Mouse (Mus musculus) layer of hippocampus, adult 11-12 months (tissue): Measurements from ENCODE around the gene Zfp629.
A peak's percentile ranks its signal among the peaks of the same experiment; 100 is the strongest.

Experiments used
- DNase-seq: peaks from one replicate; pipeline ENCODE4 v3.0.0; 2022; ENCODE audit warnings: low spot score

The Zfp629 gene

GRCm38 (mm10) chr7:127614091-127614490, 1.5 kb downstream of the Zfp629 start:
- no peak for DNase-seq

DNA sequence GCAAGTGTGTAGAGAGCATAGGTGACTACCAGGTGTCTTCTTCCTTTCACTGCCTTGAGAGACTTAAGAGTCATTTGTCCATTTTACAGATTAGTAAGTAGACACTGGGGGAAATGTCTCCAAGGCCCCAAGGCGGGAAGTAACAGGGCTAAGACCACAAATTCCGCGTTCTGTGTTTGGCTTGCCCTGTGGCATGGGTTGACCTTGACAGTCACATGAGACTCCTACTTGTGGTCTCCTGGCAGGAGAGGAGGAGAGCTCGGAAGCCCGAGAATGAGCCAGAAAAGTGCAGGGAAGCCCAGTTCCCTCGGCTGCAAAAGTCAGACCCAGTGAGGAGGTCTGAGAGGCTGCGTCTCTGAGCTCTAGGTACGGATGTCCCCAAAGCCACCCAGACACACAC, 2.1 kb downstream of the Zfp629 start:
- DNase-seq, result no peak

- DNase-seq, result no peak
Observed at GRCm38 (mm10) chr7:127611561-127611960, 4.0 kb downstream of the Zfp629 start.

GRCm38 (mm10) chr7:127611011-127611410, 4.6 kb downstream of the Zfp629 start:
- DNase-seq, result no peak

GRCm38 (mm10) chr7:127607150-127607549, 8.4 kb downstream of the Zfp629 start:
- no peak for DNase-seq

- DNase-seq, result no peak
Observed at GRCm38 (mm10) chr7:127604256-127604655, 11.3 kb downstream of the Zfp629 start.

DNA sequence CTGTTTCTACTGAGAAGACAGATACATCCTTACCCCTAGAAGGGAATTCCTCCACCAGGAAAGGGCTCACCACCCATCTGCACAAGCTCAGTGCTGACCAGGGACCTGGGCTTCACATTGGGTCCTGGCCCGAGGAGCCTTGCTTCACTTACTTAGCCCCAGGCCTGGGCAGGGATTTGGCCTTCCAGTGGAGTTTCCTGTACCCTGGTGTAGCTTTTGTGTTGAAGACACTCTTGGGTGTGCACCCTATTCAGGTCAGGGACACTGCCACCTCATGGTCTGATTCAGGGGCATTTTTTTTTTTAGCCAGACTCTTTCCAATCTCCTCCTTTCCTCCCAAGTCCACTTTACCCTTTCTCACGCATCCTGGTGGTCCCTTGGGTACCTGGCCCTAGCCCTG, 12.7 kb downstream of the Zfp629 start:
- no peak for DNase-seq

DNA sequence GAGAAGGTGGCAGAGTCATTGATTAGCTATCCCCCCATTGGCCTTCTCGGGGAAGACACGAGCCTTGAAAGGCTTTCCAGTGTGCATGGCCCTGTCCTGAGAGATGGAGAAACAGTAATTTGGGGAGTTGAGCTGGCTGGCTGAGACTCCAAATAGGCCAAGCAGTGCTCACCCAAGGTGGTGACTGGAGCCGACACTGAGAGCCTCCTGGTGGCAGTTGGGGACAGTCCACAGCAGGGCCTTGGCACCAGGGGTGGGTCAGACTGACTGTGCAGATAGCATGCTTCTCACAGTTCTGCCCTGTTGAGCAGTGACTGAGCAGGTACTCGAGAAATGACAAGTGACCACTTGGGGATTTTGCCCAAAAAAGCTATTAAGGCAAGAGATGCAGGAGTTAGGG, 13.9 kb downstream of the Zfp629 start:
- no peak for DNase-seq

- DNase-seq, result no peak
Observed at GRCm38 (mm10) chr7:127600612-127601011, 15.0 kb downstream of the Zfp629 start.

- DNase-seq, result no peak
Observed at GRCm38 (mm10) chr7:127596747-127597146, 18.9 kb downstream of the Zfp629 start.

- no peak for DNase-seq
Observed at GRCm38 (mm10) chr7:127592575-127592974, 23.0 kb downstream of the Zfp629 start.

DNA sequence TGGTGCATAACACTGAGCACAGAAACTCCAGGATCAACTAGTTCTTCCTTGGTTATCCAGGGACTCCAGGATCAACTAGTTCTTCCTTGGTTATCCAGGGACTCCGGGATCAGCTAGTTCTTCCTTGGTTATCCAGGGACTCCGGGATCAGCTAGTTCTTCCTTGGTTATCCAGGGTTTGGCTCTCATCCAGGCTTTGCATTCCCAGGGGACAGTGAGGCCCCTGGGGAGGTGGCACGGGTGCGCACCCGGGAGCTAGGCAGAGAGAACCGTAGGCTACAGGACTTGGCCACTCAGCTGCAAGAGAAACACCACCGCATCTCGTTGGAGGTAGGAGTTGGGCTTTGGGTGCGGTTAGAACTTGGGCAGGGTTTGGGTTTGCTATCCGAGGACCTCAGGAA, 24.5 kb downstream of the Zfp629 start:
- no peak for DNase-seq

DNA sequence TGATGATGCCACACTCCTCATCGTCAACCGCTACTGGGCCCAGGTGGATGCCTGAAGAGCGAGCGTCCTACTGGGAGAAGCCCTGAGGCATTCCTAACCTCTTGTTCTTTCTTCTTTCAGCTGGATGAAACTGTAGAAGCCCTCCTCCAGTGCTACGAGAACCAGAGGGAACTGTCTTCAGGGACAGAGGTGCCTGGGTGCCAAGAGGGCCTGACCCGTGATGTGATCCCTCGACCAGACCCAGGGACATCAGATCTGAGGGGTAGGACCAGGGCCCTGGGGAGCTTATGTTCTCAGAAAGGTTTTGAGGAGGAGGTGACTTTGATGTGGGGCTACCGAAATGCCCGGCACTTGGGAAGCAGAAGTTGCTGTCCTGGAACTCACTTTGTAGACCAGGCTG, 26.0 kb downstream of the Zfp629 start:
- DNase-seq, result no peak

- no peak for DNase-seq
Observed at GRCm38 (mm10) chr7:127588901-127589300, 26.7 kb downstream of the Zfp629 start.

DNA sequence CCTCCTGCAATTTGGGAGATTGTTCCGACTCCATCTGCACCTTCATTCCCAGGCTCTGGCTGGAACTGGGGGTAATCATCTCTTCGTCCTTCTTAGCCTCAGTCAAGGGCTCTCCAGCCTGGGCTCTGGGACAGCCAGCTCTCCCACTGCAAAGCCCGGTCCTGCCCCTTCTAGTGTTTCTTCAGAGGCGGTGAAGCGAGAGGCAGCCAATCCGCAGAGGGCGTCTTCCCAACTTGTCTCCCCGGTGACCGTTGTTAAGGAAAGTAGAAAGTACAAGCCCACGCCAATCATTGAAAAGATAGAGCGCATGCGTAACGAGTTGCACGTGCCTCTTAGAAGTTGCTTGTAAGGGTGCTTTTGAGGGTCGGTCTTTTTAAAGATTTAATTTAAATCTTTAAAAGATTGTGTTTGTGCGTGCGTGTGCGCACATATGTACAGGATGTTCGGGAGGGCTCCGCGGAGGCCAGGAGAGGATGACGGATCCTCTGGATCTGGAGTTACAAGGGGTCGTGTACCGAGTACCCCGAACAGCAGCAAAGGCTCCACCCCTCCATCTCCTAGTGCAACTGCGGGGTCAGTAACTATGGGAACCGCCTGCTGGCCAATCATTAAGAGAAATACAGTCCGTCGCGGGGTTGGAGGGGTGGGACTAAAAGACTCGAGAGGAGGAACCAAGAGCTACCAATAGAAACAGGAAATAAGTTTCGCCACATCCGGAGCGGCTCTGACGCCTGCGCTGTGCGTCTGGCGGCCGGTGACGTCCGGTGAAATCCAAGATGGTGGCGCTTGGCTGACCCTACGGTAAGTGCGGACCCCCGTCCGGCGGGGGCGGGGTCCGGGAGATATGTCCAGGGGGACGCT, 27.4 kb downstream of the Zfp629 start, which contains the start of the genes Ccdc189 and Rnf40:
Gene Ccdc189, minus strand, starts transcription at position 585 of the 861 bp plus-strand sequence.
Gene Rnf40, plus strand, starts transcription at position 757 of the 861 bp plus-strand sequence.
- DNase-seq, result peak; percentile 96

DNA sequence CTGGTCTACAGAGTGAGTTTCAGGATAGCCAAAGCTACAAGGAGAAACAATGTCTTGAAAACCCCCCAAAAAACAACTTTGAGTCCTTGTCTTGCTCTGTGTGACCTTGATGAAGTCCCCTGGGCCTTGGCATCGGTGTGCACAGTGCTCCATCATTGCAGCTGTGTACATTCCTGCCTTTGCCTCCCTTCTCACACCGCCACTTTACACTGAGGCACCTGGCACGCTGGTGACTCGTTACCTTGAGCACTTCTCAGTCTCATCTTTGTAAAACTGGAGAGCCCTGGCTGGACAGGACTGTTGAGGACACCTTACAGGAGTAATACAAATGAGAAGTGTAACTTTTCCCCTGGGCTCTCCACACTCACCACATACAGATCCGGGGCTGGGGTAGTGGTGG, 28.4 kb downstream of the Zfp629 start:
- no peak for DNase-seq

DNA sequence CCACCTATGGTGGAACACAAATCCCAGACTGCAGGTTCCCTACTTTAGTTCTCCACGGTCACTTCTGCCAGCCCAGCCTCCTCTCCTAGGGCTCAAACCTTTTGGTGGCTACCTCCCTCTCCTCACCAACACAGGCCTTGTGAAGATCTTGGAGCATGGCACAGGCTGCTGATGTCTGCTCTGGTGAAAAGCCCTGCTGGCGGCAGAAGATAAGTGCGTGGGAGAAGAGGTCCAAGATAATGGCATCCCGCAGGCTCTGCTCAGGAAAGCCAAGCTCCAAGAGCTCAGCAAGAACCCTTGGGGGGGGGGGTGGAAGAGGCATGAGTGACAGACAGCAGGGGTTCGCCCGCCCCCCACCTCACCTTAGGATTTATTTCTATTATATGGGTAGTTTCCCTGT, 29.4 kb downstream of the Zfp629 start:
- no peak for DNase-seq

- DNase-seq, result no peak
Observed at GRCm38 (mm10) chr7:127585031-127585430, 30.6 kb downstream of the Zfp629 start.

DNA sequence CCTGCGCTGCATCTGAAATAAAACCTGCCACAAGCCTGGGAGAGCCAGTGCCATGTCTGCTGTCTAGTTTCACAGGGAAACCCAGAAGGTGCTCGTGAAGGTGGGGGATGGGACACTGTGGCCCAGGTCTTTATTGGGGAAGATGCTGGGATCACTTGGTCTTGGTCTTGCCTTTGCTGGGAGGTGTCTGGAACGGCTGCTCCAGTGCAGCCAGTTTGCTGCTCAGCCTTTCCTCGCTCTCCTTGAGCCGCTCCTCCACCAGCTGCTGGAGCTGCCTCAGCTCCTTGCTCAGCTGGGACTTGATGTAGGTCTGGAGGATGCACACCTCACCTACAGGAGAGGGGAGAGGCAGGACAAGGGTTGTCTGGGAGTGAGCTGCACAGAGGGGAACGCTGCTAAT, 32.3 kb downstream of the Zfp629 start:
- no peak for DNase-seq

- DNase-seq, result no peak
Observed at GRCm38 (mm10) chr7:127574115-127574514, 41.5 kb downstream of the Zfp629 start.

- DNase-seq, result no peak
Observed at GRCm38 (mm10) chr7:127573503-127574008, 42.0 kb downstream of the Zfp629 start.

DNA sequence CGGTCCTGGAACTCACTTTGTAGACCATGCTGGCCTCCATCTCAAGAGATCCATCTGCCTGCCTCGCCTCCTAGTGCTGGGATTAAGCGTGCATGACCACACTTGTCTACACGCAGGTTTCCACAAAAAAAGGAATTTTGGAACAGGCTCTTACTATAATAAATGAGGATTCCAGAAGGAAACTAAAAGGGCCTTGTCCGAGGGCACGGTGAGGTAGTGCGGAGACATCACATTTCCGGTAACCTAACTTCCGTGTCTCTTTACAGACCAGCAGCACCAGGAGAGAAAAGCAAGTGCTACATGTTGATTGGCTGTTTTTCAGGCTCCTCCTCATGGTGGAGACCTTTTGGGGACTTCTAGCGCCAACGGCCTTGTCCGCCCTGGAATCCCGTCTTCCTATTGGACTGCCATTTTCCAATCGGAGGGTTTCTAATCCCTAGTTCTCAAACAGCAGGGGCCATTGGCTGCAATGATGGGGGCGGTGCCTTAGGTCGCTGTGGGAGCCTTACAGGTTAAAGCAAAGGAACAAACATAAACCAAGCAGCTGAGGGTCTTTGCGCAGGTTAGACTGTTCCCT, 42.6 kb downstream of the Zfp629 start, which contains the start of gene Phkg2:
Gene Phkg2, plus strand, starts transcription at position 446 of the 577 bp plus-strand sequence.
- peak; percentile 95 for DNase-seq
